Mouse (Mus musculus): ENCODE results near the gene Arhgap22. TPM values are rescaled to one million over a fixed set of nuclear protein-coding genes. Genes with fewer than 3 reads are reported as not detected.

Gene Arhgap22
- polyA plus RNA-seq, 1 experiment from 2014 or later = 2.1 TPM

- Histone ChIP-seq H3K4me1 (peaks cover 24% of the 10 kb centered on the region), H3K27me3 (ENCODE audit: low read depth, poor library complexity, severe bottlenecking) (no peaks in the 10 kb centered on the region), H3K27ac (replicated peaks) (no peak overlapping the region), H3K4me3 (no peak overlapping the region), H3K36me3 (no peaks in the 10 kb centered on the region), H3K9me3 (replicated peaks) (no peaks in the 10 kb centered on the region)
- 15% methylated on average over 7 of the region's 7 CpGs for WGBS
- DNase-seq (ENCODE audit: low spot score) = no peak
Measured at GRCm38 (mm10) chr14:33370056-33370455, 156.2 kb downstream of the Arhgap22 start.

DNA sequence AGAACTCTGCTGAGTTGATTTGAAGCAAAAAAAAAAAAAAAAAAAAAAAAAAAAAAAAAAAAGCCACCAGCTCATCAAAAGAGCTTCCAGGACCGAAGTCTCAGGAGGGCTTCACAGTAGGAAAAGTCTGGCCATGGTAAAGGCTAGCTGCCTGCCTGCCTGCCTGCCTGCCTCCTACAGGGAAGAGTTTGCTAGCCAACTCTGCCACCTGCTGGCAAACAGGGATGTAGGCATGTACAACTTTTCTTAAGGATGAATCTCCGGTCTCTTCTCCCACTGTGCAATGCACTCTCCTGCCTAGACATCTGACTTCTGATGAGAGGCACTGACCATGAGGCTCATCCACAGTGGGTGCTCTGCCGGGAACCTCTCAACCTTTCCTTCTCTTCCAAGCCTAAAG, 157.4 kb downstream of the Arhgap22 start:
- 19% methylated on average over 3 of the region's 3 CpGs for WGBS
- Histone ChIP-seq H3K27ac (replicated peaks) (no peak overlapping the region), H3K36me3 (no peaks in the 10 kb centered on the region), H3K4me1 (peaks cover 24% of the 10 kb centered on the region), H3K9me3 (replicated peaks) (no peaks in the 10 kb centered on the region), H3K27me3 (ENCODE audit: low read depth, poor library complexity, severe bottlenecking) (no peaks in the 10 kb centered on the region), H3K4me3 (no peak overlapping the region)
- DNase-seq (ENCODE audit: low spot score) = peak; percentile 69

GRCm38 (mm10) chr14:33373271-33373670, 159.4 kb downstream of the Arhgap22 start:
- H3K27me3 ChIP-seq (ENCODE audit: low read depth, poor library complexity, severe bottlenecking) = no peaks in the 10 kb centered on the region
- DNase-seq (ENCODE audit: low spot score) = no peak
- H3K9me3 ChIP-seq (replicated peaks) = no peaks in the 10 kb centered on the region
- 71% methylated on average over 1 of the region's 1 CpGs for WGBS
- H3K36me3 ChIP-seq = peaks cover 6% of the 10 kb centered on the region
- H3K4me1 ChIP-seq = peaks cover 18% of the 10 kb centered on the region
- no peak overlapping the region for H3K4me3 ChIP-seq
- H3K27ac ChIP-seq (replicated peaks) = no peak overlapping the region

GRCm38 (mm10) chr14:33374089-33374488, 160.3 kb downstream of the Arhgap22 start:
- 86% methylated on average over 1 of the region's 1 CpGs for WGBS
- no peaks in the 10 kb centered on the region for H3K9me3 ChIP-seq (replicated peaks)
- peaks cover 18% of the 10 kb centered on the region for H3K4me1 ChIP-seq

GRCm38 (mm10) chr14:33377211-33377610, 163.4 kb downstream of the Arhgap22 start:
- Histone ChIP-seq H3K36me3 (peaks cover 29% of the 10 kb centered on the region), H3K4me3 (no peak overlapping the region), H3K27ac (replicated peaks) (no peak overlapping the region), H3K4me1 (no peaks in the 10 kb centered on the region), H3K9me3 (replicated peaks) (no peaks in the 10 kb centered on the region), H3K27me3 (ENCODE audit: low read depth, poor library complexity, severe bottlenecking) (no peaks in the 10 kb centered on the region)
- no peak for DNase-seq (ENCODE audit: low spot score)
- 97% methylated on average over 3 of the region's 3 CpGs for WGBS

More at GRCm38 (mm10) chr14:33374089-33374488, 160.3 kb downstream of the Arhgap22 start:
- H3K4me3 ChIP-seq = no peak overlapping the region
- DNase-seq (ENCODE audit: low spot score) = no peak
- H3K27me3 ChIP-seq (ENCODE audit: low read depth, poor library complexity, severe bottlenecking) = no peaks in the 10 kb centered on the region
- H3K27ac ChIP-seq (replicated peaks) = no peak overlapping the region
- H3K36me3 ChIP-seq = peaks cover 6% of the 10 kb centered on the region

DNA sequence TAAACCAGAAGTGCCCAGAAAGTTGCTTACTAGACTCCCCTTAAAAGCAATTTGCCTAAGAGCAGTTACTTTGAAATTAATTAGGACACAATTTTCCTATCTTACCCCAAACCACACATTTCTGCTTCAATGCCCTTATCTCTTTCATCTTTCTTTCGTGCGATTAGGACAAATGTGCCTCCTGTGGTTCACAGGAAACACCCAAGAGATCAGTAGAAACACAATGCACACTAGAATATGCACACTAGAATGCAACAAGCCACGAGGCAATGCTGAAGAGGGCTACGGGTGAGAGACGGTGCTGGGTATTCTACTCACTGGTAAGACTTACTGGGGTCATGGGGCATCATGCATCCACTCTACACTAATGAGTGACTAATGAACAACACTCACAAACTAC, 164.9 kb downstream of the Arhgap22 start:
- no peaks in the 10 kb centered on the region for H3K27me3 ChIP-seq (ENCODE audit: low read depth, poor library complexity, severe bottlenecking)
- WGBS = 78% methylated on average over 5 of the region's 5 CpGs
- H3K4me3 ChIP-seq = no peak overlapping the region
- no peaks in the 10 kb centered on the region for H3K4me1 ChIP-seq
- DNase-seq (ENCODE audit: low spot score) = no peak
- H3K36me3 ChIP-seq = peaks cover 45% of the 10 kb centered on the region
- no peaks in the 10 kb centered on the region for H3K9me3 ChIP-seq (replicated peaks)
- no peak overlapping the region for H3K27ac ChIP-seq (replicated peaks)

- Histone ChIP-seq H3K36me3 (peaks cover 65% of the 10 kb centered on the region), H3K9me3 (replicated peaks) (no peaks in the 10 kb centered on the region), H3K4me3 (no peak overlapping the region), H3K27me3 (ENCODE audit: low read depth, poor library complexity, severe bottlenecking) (no peaks in the 10 kb centered on the region), H3K4me1 (no peaks in the 10 kb centered on the region), H3K27ac (replicated peaks) (no peak overlapping the region)
- 85% methylated on average over 6 of the region's 6 CpGs for WGBS
- DNase-seq (ENCODE audit: low spot score) = no peak
Measured at GRCm38 (mm10) chr14:33380830-33381457, 167.1 kb downstream of the Arhgap22 start.

- WGBS = 88% methylated on average over 5 of the region's 5 CpGs
- no peak for DNase-seq (ENCODE audit: low spot score)
Measured at GRCm38 (mm10) chr14:33398065-33398860, 184.4 kb downstream of the Arhgap22 start.

DNA sequence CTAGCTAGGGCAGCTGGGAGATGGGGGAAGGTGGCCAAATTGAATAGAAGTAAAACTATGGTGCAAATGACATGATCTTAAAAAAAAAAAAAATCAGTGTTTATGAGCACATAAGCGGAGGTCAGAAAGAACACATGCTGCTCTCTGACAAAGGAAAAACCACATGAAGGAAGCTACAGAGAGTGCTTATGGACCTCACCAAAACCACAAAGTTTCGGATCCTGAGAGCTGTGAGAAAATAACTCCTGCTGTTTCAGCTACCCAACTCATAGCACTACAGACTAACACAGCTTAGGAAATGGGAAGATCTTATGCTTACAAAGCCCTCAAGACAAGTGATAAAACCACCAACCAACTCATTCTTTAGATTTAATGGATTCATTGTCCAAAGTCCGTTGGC, 186.2 kb downstream of the Arhgap22 start:
- H3K4me1 ChIP-seq = no peaks in the 10 kb centered on the region
- H3K9me3 ChIP-seq (replicated peaks) = no peaks in the 10 kb centered on the region
- H3K27me3 ChIP-seq (ENCODE audit: low read depth, poor library complexity, severe bottlenecking) = no peaks in the 10 kb centered on the region
- H3K27ac ChIP-seq (replicated peaks) = no peak overlapping the region
- no peak for DNase-seq (ENCODE audit: low spot score)
- H3K4me3 ChIP-seq = no peak overlapping the region
- WGBS = 88% methylated on average over 3 of the region's 3 CpGs
- H3K36me3 ChIP-seq = peaks cover 20% of the 10 kb centered on the region

More at GRCm38 (mm10) chr14:33398065-33398860, 184.4 kb downstream of the Arhgap22 start:
- no peak overlapping the region for H3K4me3 ChIP-seq
- H3K27me3 ChIP-seq (ENCODE audit: low read depth, poor library complexity, severe bottlenecking) = no peaks in the 10 kb centered on the region
- no peaks in the 10 kb centered on the region for H3K4me1 ChIP-seq
- H3K36me3 ChIP-seq = peaks cover 20% of the 10 kb centered on the region
- H3K27ac ChIP-seq (replicated peaks) = no peak overlapping the region
- H3K9me3 ChIP-seq (replicated peaks) = no peaks in the 10 kb centered on the region

DNA sequence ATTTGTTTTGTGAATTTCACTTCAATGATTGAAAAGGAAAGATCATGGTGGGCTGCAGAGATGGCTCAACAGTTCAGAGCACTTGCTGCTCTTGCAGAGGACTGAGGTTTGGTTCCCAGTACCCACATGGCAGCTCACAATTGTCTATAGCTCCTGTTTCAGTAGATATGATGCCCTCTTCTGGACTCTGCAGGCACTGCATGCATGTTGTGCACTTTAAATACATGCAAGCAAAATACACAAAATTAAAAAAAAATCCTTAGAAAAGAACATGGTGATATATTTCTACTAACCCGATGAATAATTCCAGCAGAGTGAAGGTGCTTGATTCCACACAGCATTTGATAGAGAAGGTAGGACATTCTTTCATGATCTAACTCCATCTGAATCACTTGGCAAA, 188.5 kb downstream of the Arhgap22 start:
- DNase-seq (ENCODE audit: low spot score) = no peak
- Histone ChIP-seq H3K9me3 (replicated peaks) (no peaks in the 10 kb centered on the region), H3K27me3 (ENCODE audit: low read depth, poor library complexity, severe bottlenecking) (no peaks in the 10 kb centered on the region), H3K27ac (replicated peaks) (no peak overlapping the region), H3K4me3 (no peak overlapping the region), H3K4me1 (no peaks in the 10 kb centered on the region), H3K36me3 (peaks cover 30% of the 10 kb centered on the region)
- 96% methylated on average over 1 of the region's 1 CpGs for WGBS

DNA sequence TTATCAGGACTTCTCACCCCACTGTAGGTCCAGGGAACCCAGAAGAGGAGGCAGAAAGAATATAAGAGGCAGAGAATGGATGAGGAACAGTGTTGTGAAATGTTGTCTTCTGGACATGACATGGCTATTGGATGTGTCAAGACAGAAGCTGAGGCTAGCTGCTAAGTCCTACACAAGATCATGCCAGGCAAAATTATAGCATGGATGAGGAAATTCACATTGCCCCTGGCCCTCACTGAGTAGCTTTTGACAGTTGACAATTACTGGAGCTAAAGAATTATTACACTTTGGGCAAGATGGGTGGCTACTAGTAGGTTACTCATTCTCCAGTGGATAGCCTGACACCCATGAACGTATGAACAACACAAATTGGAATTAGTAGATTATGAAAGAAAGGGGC, 201.9 kb downstream of the Arhgap22 start:
- no peak overlapping the region for H3K4me3 ChIP-seq
- DNase-seq (ENCODE audit: low spot score) = no peak

DNA sequence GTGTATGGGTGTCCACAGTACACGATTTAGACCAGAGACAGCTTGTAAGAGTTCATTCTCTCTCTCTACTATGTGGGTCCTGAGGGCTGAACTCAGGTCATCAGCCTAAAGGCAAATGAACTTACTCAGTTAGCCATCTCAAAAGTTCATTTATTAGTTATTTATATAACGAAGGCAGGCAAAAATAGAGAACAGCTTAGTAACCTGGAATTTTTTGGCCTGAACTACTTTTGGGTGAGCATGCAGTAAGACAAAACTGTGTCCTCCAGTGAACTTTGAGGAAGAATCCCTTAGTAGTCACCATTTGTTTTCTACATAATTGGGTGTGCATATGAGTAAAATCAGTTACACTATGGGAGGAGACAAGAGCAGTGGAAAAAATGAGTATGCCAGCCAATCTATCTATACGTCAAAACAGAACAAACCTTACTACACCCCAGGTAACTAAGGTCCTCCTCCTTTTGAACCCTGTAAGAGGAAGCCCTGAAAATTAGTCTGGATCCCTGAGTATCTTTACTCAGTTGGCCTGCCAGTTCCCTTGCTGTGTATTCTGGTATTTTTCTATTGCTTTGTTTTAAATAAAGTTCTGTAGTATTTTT, 204.6 kb downstream of the Arhgap22 start:
- no peaks in the 10 kb centered on the region for H3K27me3 ChIP-seq (ENCODE audit: low read depth, poor library complexity, severe bottlenecking)
- H3K9me3 ChIP-seq (replicated peaks) = no peaks in the 10 kb centered on the region
- no peak for DNase-seq (ENCODE audit: low spot score)
- no peak overlapping the region for H3K27ac ChIP-seq (replicated peaks)
- WGBS = 96% methylated on average over 3 of the region's 3 CpGs
- 0 out of 2 replicates have a peak, but pooled peaks cover 3% of the 10 kb centered on the region for H3K36me3 ChIP-seq
- no peaks in the 10 kb centered on the region for H3K4me1 ChIP-seq
- no peak overlapping the region for H3K4me3 ChIP-seq

More for the DNA sequence above, 201.9 kb downstream of the Arhgap22 start:
- no peaks in the 10 kb centered on the region for H3K27me3 ChIP-seq (ENCODE audit: low read depth, poor library complexity, severe bottlenecking)
- H3K9me3 ChIP-seq (replicated peaks) = no peaks in the 10 kb centered on the region
- WGBS = 81% methylated on average over 1 of the region's 1 CpGs
- H3K27ac ChIP-seq (replicated peaks) = no peak overlapping the region
- H3K36me3 ChIP-seq = peaks cover 5% of the 10 kb centered on the region
- no peaks in the 10 kb centered on the region for H3K4me1 ChIP-seq
